ENCODE assay signal across 19 mouse cellular contexts in the genomic region with DNA sequence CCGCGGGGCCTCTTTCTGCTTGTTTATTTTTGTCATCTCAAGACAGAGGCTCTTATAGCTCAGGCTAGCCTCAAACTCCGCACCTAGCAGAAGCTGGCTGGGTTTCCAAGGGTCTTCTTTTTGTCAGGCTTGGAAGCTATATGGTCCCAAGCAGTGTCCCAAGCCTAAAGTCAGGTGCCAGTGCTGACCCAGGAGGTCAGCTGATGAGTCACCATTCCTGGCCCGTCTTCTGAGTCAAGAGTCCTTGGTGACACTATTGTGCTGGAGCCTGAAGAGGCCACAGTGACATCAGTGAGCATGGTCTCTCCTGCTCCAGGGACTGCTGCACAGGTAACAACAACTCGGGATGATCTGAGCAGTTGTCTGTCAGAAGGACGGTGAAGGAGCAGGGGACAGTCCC.
DNase-seq lines count a peak whose midpoint lies in the region; ATAC-seq and TF ChIP-seq lines count a peak whose summit lies in the region.
"Had no signal": no experiment of that assay in that cellular context is flagged by ENCODE, and none has a peak within 500 bp of the region (broad histone marks: within the 10 kb centered on the region; RNA-seq: fewer than 3 reads in every experiment).

No protein-coding gene starts in this region.

- no peak for TF ChIP-seq CTCF in intestine, postnatal 0 days (IDR thresholded peaks at IDR 0.05; ENCODE audit: low read depth)

- H3K4me2 ChIP-seq in intestine, embryonic 15.5 days (replicated peaks), result peak overlapping the region; percentile 30; the same call in 1 of the 2 replicates
- H3K4me2 ChIP-seq in intestine, postnatal 0 days (replicated peaks; ENCODE audit: low read depth), result no peak overlapping the region
- no peak overlapping the region for H3K4me2 ChIP-seq in embryonic facial prominence, embryonic 12.5 days (replicated peaks)
- H3K4me2 ChIP-seq: heart, embryonic 15.5 days; limb, embryonic 15.5 days had no signal

- peak; percentile 5; the same call in 1 of the 2 replicates for ATAC-seq in intestine, embryonic 15.5 days
- ATAC-seq in intestine, postnatal 0 days, result no peak
- no peak for ATAC-seq in embryonic facial prominence, embryonic 12.5 days (ENCODE audit: insufficient number of reproducible peaks, insufficient read depth, low FRiP score, low TSS enrichment)
- ATAC-seq: CD4-positive, CD25-positive, alpha-beta regulatory T cell, adult 4 months; forebrain, embryonic 13.5 days; liver, postnatal 0 days had no signal

- no peak overlapping the region for H3K9ac ChIP-seq in intestine, embryonic 15.5 days
- no peak overlapping the region for H3K9ac ChIP-seq in intestine, postnatal 0 days (ENCODE audit: low read depth, low read length)
- H3K9ac ChIP-seq in embryonic facial prominence, embryonic 12.5 days, result no peak overlapping the region; the same call in 1 of the 2 replicates
- H3K9ac ChIP-seq: forebrain, embryonic 13.5 days; heart, embryonic 15.5 days; limb, embryonic 15.5 days; liver, postnatal 0 days; neural tube, embryonic 12.5 days had no signal

- H3K4me1 ChIP-seq in intestine, embryonic 15.5 days (replicated peaks), result peaks cover 22% of the 10 kb centered on the region
- H3K4me1 ChIP-seq in intestine, postnatal 0 days (replicated peaks; ENCODE audit: control insufficient read depth, insufficient read depth, low read length), result peaks cover 7% of the 10 kb centered on the region
- H3K4me1 ChIP-seq in embryonic facial prominence, embryonic 12.5 days, result peaks cover 32% of the 10 kb centered on the region

- peaks cover 33% of the 10 kb centered on the region for H3K27me3 ChIP-seq in intestine, embryonic 15.5 days (replicated peaks)
- peaks cover 19% of the 10 kb centered on the region for H3K27me3 ChIP-seq in intestine, postnatal 0 days (replicated peaks; ENCODE audit: control insufficient read depth, insufficient read depth, low read length)
- peaks cover 3% of the 10 kb centered on the region; the same call in 1 of the 2 replicates for H3K27me3 ChIP-seq in embryonic facial prominence, embryonic 12.5 days
- H3K27me3 ChIP-seq: neural tube, embryonic 12.5 days had no signal

- DNase-seq in adrenal gland, adult (ENCODE audit: inconsistent age in 2 of 2, low spot score in 1 of 2), result peak; percentile 76 to 92
- no peak for DNase-seq in adrenal gland, postnatal 4 days (ENCODE audit: low spot score in 2 of 2)
- DNase-seq in adrenal gland, adult 2 months, result peak; percentile 87
- no peak for DNase-seq in layer of hippocampus, postnatal 36 days
- no peak for DNase-seq in cerebellum, postnatal 36 days
- DNase-seq: cerebellum, adult 2 months; liver, postnatal 0 days; right cerebral cortex, postnatal 25 days had no signal

- H3K27ac ChIP-seq in intestine, embryonic 15.5 days, result peak overlapping the region; percentile 58; the same call in 1 of the 2 replicates
- H3K27ac ChIP-seq in intestine, postnatal 0 days (ENCODE audit: low read depth, low read length), result no peak overlapping the region
- peak overlapping the region; percentile 54; the same call in 1 of the 2 replicates for H3K27ac ChIP-seq in embryonic facial prominence, embryonic 12.5 days
- H3K27ac ChIP-seq: forebrain, embryonic 13.5 days; hindbrain, embryonic 14.5 days; limb, embryonic 15.5 days; neural tube, embryonic 12.5 days; stomach, postnatal 0 days had no signal

- no peak overlapping the region for H3K4me3 ChIP-seq in intestine, embryonic 15.5 days (replicated peaks)
- no peak overlapping the region for H3K4me3 ChIP-seq in intestine, postnatal 0 days (ENCODE audit: low read depth, low read length)
- H3K4me3 ChIP-seq in embryonic facial prominence, embryonic 12.5 days, result no peak overlapping the region
- H3K4me3 ChIP-seq: forebrain, embryonic 13.5 days; heart, embryonic 15.5 days; limb, embryonic 15.5 days; neural tube, embryonic 12.5 days had no signal

- 34% methylated on average over 6 of the region's 6 CpGs for WGBS in intestine, embryonic 15.5 days
- WGBS in intestine, postnatal 0 days, result 31% methylated on average over 6 of the region's 6 CpGs
- 50% methylated on average over 6 of the region's 6 CpGs for WGBS in embryonic facial prominence, embryonic 12.5 days

- no peaks in the 10 kb centered on the region for H3K36me3 ChIP-seq in intestine, embryonic 15.5 days
- H3K36me3 ChIP-seq in intestine, postnatal 0 days (ENCODE audit: control insufficient read depth, insufficient read depth), result no peaks in the 10 kb centered on the region
- no peaks in the 10 kb centered on the region for H3K36me3 ChIP-seq in embryonic facial prominence, embryonic 12.5 days
- H3K36me3 ChIP-seq: G1E; heart, embryonic 15.5 days; limb, embryonic 15.5 days; neural tube, embryonic 12.5 days had no signal

- H3K9me3 ChIP-seq in intestine, embryonic 15.5 days, result no peaks in the 10 kb centered on the region
- H3K9me3 ChIP-seq in intestine, postnatal 0 days (ENCODE audit: control insufficient read depth), result 0 out of 2 replicates have a peak, but pooled peaks cover 2% of the 10 kb centered on the region
- H3K9me3 ChIP-seq in embryonic facial prominence, embryonic 12.5 days, result peaks cover 4% of the 10 kb centered on the region; the same call in 1 of the 2 replicates
- H3K9me3 ChIP-seq: forebrain, embryonic 13.5 days; heart, embryonic 15.5 days; limb, embryonic 15.5 days; neural tube, embryonic 12.5 days had no signal

Comparison
In these comparisons a context has a peak if more than half of its experiments do, and no peak if none do; other contexts are left out.
1. DNase-seq: peak in adrenal gland, adult (2 of 2) and adrenal gland, adult 2 months (single experiment); none in adrenal gland, postnatal 4 days (0 of 2), layer of hippocampus, postnatal 36 days (0 of 2) and cerebellum, postnatal 36 days (0 of 2).